Mouse (Mus musculus) CD4-positive, CD25-positive, alpha-beta regulatory T cell, adult 9 weeks (primary cell): ENCODE measurements around the gene Astl. TPM values are rescaled to one million over a fixed set of nuclear protein-coding genes. Genes with fewer than 3 reads are reported as not detected.

Source experiments
- polyA plus RNA-seq: library from polyadenylated mRNA; unstranded; fragments of 100-300 nt; shearing (Covaris generic); gene quantifications from one replicate; pipeline ENCODE4 v1.2.1, GENCODE M21; 2017

Gene Astl
- 0.33 TPM for polyA plus RNA-seq

DNA sequence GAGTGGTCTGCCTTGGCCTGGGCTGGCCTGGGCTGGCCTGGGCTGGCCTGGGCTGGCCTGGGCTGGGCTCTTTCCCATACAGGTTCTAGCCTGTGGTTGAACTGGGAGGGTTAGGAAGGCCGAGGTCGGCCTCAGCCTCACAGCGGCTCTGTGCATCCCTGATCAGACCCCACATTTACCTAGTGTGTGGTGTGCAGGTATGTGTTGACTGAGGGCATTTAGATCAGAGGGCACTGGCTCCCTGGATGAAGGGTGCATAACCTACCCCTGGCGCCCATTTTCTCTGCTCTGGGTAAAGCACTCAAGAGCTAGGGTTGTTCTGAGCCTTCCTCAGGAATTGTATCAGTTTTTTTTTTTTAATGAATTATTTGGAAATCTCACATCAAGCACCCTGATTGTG is at the start of gene Astl:
TSS of gene Astl (plus strand) at position 224 of the 400 bp plus-strand sequence.

DNA sequence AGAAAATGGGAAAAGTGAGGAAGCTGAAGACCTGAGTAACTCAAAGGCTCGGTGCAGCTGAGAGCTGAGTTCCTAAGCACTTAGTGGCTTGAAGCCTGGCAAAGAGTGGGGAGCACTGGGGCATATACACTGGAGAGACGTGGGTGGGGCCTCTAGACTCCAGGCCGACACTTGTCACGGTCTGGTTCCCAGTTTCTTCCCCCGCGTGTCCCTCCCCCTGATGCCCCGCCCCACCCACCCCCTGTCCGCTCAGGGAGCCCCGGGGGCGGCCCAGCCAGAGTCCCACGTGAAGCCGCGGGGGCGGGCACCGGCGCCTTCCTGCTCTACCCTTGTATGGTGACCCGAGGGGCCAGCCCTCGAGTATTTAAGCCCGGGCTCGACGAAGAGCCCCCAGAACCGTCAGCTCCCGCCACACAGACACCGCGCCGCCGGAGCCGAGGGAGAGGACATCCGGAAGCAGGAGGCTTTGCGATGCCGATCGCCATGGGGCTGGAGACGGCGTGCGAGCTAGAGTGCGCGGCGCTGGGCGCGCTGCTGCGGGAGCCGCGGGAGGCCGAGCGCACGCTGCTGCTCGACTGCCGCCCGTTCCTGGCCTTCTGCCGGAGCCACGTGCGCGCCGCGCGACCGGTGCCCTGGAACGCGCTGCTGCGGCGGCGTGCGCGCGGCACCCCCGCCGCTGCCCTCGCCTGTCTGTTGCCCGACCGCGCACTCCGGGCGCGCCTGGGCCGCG is 2.5 kb upstream of the Astl start, which contains the start of gene Dusp2:
TSS of gene Dusp2 (plus strand) at position 393 of the 730 bp plus-strand sequence.

DNA sequence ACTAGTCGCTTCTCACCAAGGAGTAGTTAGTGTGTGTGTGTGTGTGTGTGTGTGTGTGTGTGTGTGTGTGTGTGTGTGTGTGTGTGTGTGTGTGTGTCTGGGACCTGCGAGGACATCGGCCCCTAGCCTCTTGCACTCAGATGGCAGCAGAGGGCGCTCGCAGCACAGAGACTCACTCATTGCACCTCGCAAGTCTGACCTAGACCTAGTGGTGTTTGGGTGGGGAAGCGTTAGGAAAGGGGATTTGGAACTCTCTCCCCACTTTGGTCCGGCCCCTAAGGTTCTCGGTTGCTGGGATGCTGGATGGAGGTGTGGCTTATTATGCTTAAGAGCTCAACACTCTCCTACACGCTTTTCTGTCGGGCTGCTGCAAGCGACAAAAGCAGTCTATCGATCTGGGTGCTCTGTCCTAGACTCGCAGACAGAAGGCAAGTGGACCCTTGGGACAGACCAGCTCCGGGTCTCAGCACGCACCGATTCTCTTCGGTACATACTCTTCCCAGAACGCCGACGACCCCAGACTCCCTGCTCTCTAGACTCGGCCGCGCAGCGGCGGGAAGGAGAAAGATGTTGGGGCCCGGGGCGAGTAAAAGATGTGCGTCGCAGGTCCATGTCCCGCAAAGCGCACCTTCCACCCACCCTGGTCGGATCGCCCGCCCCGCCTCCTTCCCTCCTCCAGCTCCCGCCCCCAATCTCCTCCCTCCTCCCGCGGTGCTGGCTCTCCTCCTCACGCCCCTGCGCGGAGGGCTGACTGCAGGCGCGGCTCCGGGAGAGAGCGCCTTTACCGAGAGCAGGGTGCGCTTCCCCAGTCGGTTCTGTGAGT is 24.2 kb downstream of the Astl start, which contains the start of gene Adra2b:
TSS of gene Adra2b (plus strand) at position 750 of the 823 bp plus-strand sequence.

Other genes starting within 250 kb of the Astl start
- gene Ncaph, start 204.7 kb upstream of the Astl start, polyA plus RNA-seq: 6.7 TPM
- 8.7 TPM for gene Itpripl1, start 195.2 kb upstream of the Astl start, polyA plus RNA-seq
- gene 1810024B03Rik, start 130.4 kb upstream of the Astl start, polyA plus RNA-seq: 1.4 TPM
- 129 TPM for gene Snrnp200, start 130.3 kb upstream of the Astl start, polyA plus RNA-seq
- 119 TPM for gene Ciao1, start 90.8 kb upstream of the Astl start, polyA plus RNA-seq
- 23.9 TPM for gene Tmem127, start 90.7 kb upstream of the Astl start, polyA plus RNA-seq
- 28.4 TPM for gene Stard7, start 68.4 kb upstream of the Astl start, polyA plus RNA-seq
- gene Dusp2, start 2.5 kb upstream of the Astl start, polyA plus RNA-seq: 16.4 TPM
- gene Adra2b, start 24.6 kb downstream of the Astl start, polyA plus RNA-seq: not detected
- gene Gpat2, start 86.6 kb downstream of the Astl start, polyA plus RNA-seq: 0.37 TPM
- 40.3 TPM for gene Fahd2a, start 105.9 kb downstream of the Astl start, polyA plus RNA-seq
- gene Kcnip3, start 183.5 kb downstream of the Astl start, polyA plus RNA-seq: 0.67 TPM
- gene Prom2, start 202.8 kb downstream of the Astl start, polyA plus RNA-seq: not detected
- 5.0 TPM for gene Zfp661, start 248.5 kb downstream of the Astl start, polyA plus RNA-seq
- 166 TPM for gene Mrps5, start 248.6 kb downstream of the Astl start, polyA plus RNA-seq